Mouse (Mus musculus) left cerebral cortex, adult 8-10 months (tissue): ENCODE data around the gene Cdc25b. TPM values are rescaled to one million over a fixed set of nuclear protein-coding genes. Genes with fewer than 3 reads are reported as not detected.

ENCODE experiments used
- DNase-seq, 2 experiments: peaks; one replicate each; pipeline ENCODE4 v3.0.0; 2022; ENCODE audit warnings: low spot score in 2 of 2
- total RNA-seq, 4 experiments: library from RNA; stranded (reverse); gene quantifications; 2 replicates each; pipeline ENCODE4 v1.2.4; 2022

Cdc25b gene
- 10 to 100 TPM; 18.3 to 21.9 (median 19.1) TPM for total RNA-seq

- peak; percentile 60 to 74 for DNase-seq
Measured at GRCm38 (mm10) chr2:131186771-131187601, at the start of gene Cdc25b, which contains the start of gene Spef1. Gene Cdc25b (plus strand): TSS chr2:131186949. Gene Spef1 (minus strand): TSS chr2:131187282.

GRCm38 (mm10) chr2:131138296-131138695 lies 48.5 kb upstream of the Cdc25b start:
- peak in 1 of 2 experiments; percentile 3 for DNase-seq

GRCm38 (mm10) chr2:131138760-131139159 lies 48.0 kb upstream of the Cdc25b start:
- no peak for DNase-seq

GRCm38 (mm10) chr2:131139287-131139686 lies 47.5 kb upstream of the Cdc25b start:
- DNase-seq = no peak

- DNase-seq = no peak
Measured at GRCm38 (mm10) chr2:131139886-131140532, 46.7 kb upstream of the Cdc25b start.

GRCm38 (mm10) chr2:131140533-131140905 lies 46.2 kb upstream of the Cdc25b start:
- no peak for DNase-seq

GRCm38 (mm10) chr2:131141336-131141986 lies 45.3 kb upstream of the Cdc25b start:
- DNase-seq = no peak

- DNase-seq = no peak
Measured at GRCm38 (mm10) chr2:131142592-131142991, 44.2 kb upstream of the Cdc25b start.

GRCm38 (mm10) chr2:131143007-131143780 lies 43.6 kb upstream of the Cdc25b start:
- DNase-seq = no peak

GRCm38 (mm10) chr2:131145121-131145520 lies 41.6 kb upstream of the Cdc25b start:
- DNase-seq = no peak

- no peak for DNase-seq
Measured at GRCm38 (mm10) chr2:131145536-131145935, 41.2 kb upstream of the Cdc25b start.

GRCm38 (mm10) chr2:131146193-131147042 lies 40.3 kb upstream of the Cdc25b start:
- peak in 1 of 2 experiments; percentile 33 for DNase-seq

- DNase-seq = no peak
Measured at GRCm38 (mm10) chr2:131147043-131147365, 39.7 kb upstream of the Cdc25b start.

- DNase-seq = no peak
Measured at GRCm38 (mm10) chr2:131148353-131149253, 38.1 kb upstream of the Cdc25b start.

GRCm38 (mm10) chr2:131149254-131149578 lies 37.5 kb upstream of the Cdc25b start:
- DNase-seq = no peak

- no peak for DNase-seq
Measured at GRCm38 (mm10) chr2:131152166-131152730, 34.5 kb upstream of the Cdc25b start.

GRCm38 (mm10) chr2:131154036-131154435 lies 32.7 kb upstream of the Cdc25b start:
- no peak for DNase-seq

- DNase-seq = no peak
Measured at GRCm38 (mm10) chr2:131156987-131157386, 29.8 kb upstream of the Cdc25b start.

GRCm38 (mm10) chr2:131159491-131159910 lies 27.2 kb upstream of the Cdc25b start:
- DNase-seq = peak in 1 of 2 experiments; percentile 45
